Mouse (Mus musculus) skeletal muscle tissue, adult 2 months (tissue): ENCODE results near the gene Krtap4-13.
"Not testable (repeated sequence)": the region's sequence is repeated elsewhere in the genome, so short reads cannot be mapped to it uniquely, and the experiment has no call there.

Experiments used
- DNase-seq: peaks from one replicate; pipeline ENCODE4 v3.0.0-alpha.2; 2012; ENCODE audit warnings: low read depth, low spot score

Gene Krtap4-13

DNA sequence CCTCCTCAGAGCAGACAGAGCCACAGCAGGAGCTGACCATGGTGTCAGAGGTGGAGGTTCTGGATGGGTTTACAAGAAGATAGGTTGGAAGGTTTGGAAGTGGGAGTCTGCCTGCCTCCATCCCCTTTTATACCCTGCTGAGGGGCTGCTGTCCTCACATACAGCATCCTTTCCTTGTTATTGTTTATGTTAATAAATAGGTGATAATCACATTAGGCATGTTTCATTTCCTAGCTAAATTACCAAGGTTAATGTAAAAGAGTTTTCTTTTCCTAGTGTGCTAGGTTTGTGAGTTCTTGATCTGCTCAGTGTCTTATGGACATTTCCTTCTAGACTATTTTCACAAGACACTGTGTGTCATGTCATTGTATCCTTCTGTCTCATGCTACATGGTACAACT, at the start of gene Krtap4-13:
Gene Krtap4-13 (minus strand): TSS at position 101 of the 400 bp plus-strand sequence.
- DNase-seq: not testable (repeated sequence)

DNA sequence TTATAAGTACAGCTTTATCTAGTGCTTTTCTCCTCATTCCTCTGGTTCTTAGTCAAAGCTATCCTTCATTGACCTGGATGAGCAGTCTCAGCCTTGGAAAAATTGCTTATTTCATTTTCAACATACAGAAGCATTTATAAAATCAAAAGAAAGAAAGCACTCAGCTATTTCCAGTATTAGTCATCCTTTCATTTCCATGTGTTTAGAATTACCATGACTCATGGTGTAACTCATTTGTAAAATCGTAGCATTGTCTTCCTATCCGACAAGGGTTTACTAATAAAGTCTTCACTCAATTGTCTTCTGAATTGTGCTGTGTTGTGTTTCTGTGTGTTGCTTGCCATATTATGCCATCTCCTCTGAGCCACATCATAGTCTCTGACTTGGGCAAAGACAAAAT, 49.1 kb upstream of the Krtap4-13 start:
- no peak for DNase-seq

DNA sequence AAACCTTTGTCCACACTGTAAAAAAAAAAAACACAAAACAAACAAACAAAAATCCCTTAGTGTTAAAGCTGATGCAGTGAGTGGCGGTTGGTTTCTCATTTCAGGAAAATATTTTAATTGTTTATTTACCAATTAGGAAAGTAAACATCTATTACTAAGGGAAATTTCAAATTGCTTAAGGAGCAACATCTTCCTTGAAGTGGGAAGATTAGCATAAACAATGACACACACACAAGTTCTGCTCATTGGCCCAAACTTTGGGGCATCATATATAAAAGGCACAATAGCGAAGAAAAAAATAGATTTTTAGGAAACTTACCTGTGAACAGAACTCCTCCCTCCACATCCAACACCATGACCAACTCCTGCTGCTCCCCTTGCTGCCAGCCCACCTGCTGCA, 47.9 kb upstream of the Krtap4-13 start, which contains the start of gene Gm11568:
Gene Gm11568 (plus strand): TSS at position 301 of the 400 bp plus-strand sequence.
- no peak for DNase-seq

DNA sequence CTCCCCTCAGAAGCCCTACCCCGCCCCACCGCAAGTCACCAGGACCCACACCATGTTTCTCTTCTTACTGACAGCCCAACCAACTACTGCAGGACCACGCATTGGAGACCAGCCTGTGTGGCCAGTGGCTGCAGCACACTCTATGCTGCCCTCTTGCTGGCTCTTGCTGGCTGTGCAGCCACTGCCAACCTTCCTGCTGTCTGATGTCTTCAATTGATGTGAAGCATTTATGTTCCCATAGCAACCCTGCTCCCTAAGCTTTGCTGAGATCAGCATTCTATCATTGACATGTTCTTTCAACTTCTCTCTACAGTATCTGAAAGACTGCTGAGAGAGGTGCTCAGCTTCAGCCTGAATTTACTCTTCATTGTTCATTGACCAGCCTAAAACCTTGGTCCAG, 44.4 kb upstream of the Krtap4-13 start:
- DNase-seq: no peak

DNA sequence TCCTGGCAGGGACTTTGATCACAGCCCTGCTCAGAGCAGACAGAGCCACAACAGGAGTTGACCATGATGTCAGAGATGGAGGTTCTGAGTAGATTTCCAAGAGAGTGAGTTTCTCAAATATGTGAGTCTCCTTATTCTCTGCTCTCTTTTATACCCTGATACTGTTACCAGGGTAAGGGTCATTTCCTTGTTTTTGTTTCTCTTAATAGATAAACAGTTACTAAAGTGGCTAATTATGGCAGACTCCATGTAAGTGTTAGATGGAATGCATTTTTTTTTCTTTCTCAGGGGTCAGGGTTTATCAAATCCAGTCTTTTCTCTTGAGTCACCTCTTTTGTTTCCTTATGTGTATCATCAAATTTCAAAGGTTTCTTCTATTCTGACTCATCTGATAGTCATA, 41.8 kb upstream of the Krtap4-13 start, which contains the start of gene Krtap4-16:
Gene Krtap4-16 (minus strand): TSS at position 101 of the 400 bp plus-strand sequence.
- DNase-seq: no peak

DNA sequence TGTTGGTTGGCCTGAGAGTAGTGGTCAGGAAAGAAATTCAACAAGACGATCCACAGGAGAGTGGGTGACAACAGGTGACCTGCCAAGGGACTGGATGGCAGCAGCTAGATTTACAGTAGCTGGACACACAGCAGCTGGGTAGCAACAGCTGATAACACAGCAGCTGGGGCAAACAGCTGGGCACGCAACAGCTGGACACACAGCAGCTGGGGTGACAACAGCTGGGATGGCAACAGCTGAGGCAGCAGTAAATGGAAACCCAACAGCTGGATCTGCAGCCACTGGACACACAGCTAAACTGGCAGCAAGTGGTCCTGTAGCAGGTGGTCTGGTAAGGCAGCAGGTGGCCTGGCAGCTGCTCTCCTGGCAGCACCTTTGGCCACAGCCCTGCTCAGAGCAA, 37.1 kb upstream of the Krtap4-13 start:
- no peak for DNase-seq

DNA sequence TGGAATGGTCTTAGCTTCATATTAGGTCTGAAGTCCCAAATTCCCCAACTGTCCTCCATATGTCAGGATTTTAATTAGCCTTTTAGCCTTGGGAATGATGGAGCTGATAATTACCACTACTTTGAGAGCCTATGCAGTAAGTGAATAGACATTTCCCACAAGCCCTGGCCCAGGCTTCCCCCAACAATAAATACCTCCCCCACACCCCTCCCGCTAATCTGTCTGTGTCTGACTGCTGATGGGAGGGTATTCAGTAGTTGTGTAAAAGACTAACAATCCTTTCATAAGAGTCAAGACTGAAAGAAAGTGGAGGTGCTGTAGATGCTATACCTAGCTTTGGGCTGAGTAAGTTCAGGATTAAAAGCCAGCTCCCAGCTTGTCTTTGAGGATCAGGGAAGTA, 32.5 kb upstream of the Krtap4-13 start:
- no peak for DNase-seq

DNA sequence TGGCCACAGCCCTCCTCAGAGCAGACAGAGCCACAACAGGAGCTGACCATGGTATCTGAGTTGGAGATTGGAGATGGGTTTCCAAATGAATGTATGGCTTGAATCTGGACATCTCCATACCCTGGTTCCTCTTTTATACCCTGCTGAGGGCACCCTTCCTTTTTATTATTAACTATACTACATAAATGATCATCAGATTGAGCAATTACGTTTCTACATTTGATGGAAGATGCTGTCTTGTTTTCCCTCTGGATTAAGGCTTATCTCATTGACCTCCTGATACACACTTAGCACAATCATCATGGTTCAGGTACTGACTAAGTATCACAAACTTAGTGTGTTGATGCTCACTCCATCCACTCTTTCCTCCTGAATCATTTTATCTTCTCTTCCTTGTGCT, 28.3 kb upstream of the Krtap4-13 start, which contains the start of gene 2300003K06Rik:
Gene 2300003K06Rik (minus strand): TSS at position 101 of the 400 bp plus-strand sequence.
- DNase-seq: no peak

DNA sequence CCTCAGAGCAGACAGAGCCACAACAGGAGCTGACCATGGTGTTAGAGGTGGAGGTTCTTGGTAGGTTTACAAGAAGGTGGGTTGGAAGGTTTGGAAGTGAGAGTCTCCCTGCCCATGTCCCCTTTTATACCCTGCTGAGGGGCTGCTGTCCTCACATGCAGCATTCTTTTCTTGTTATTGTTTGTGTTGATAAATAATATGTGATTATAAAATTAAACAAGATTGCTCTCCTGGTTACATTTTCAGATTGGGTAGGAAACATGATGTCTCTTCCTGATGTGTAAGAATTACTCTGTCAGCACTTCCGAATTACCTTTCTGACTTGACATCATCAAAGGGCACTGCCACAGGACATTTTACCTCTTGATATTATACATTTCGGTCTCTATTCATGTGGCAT, 5.9 kb upstream of the Krtap4-13 start, which contains the start of gene Gm11564:
Gene Gm11564 (minus strand): TSS at position 101 of the 400 bp plus-strand sequence.
- DNase-seq: not testable (repeated sequence)

DNA sequence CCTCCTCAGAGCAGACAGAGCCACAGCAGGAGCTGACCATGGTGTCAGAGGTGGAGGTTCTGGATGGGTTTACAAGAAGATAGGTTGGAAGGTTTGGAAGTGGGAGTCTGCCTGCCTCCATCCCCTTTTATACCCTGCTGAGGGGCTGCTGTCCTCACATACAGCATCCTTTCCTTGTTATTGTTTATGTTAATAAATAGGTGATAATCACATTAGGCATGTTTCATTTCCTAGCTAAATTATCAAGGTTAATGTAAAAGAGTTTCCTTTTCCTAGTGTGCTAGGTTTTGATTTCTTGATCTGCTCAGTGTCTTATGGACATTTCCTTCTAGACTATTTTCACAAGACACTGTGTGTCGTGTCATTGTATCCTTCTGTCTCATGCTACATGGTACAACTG, 5.3 kb downstream of the Krtap4-13 start, which contains the start of gene Gm11554:
Gene Gm11554 (minus strand): TSS at position 101 of the 400 bp plus-strand sequence.
- DNase-seq: not testable (repeated sequence)

DNA sequence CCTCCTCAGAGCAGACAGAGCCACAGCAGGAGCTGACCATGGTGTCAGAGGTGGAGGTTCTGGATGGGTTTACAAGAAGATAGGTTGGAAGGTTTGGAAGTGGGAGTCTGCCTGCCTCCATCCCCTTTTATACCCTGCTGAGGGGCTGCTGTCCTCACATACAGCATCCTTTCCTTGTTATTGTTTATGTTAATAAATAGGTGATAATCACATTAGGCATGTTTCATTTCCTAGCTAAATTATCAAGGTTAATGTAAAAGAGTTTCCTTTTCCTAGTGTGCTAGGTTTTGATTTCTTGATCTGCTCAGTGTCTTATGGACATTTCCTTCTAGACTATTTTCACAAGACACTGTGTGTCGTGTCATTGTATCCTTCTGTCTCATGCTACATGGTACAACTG, 10.9 kb downstream of the Krtap4-13 start, which contains the start of gene Gm11569:
Gene Gm11569 (minus strand): TSS at position 101 of the 400 bp plus-strand sequence.
- DNase-seq: not testable (repeated sequence)

DNA sequence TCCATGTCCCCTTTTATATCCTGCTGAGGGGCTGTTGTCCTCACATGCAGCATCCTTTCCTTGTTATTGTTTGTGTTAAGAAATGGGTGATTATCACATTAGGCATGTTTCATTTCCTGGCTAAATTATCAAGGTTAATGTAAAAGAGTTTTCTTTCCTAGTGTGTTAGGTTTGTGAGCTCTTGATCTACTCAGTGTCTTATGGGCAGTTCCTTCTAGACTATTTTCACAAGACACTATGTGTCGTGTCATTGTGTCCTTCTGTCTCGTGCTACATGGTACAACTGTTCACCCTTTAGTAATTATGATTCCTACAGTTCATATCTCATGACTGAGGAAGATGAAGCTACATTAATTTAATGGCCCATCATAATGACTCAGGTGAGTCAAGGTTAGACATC, 16.3 kb downstream of the Krtap4-13 start, which contains the start of gene Gm11596:
Gene Gm11596 (minus strand): TSS at position 101 of the 400 bp plus-strand sequence.
- DNase-seq: no peak

DNA sequence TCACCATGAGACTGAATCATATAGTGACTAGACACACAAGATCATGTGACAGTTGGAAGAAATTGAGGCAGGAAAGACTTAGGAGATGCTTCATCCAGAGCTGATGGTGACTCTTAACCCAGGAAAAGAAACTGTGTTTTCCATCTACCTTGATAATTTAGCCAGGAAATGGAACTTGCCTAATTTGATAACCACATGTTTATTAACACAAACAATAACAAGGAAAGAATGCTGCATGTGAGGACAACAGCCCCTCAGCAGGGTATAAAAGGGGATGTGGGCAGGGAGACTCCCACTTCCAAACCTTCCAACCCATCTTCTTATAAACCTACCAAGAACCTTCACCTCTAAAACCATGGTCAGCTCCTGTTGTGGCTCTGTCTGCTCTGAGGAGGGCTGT, 24.8 kb downstream of the Krtap4-13 start, which contains the start of gene Krtap4-9:
Gene Krtap4-9 (plus strand): TSS at position 301 of the 400 bp plus-strand sequence.
- not testable (repeated sequence) for DNase-seq

DNA sequence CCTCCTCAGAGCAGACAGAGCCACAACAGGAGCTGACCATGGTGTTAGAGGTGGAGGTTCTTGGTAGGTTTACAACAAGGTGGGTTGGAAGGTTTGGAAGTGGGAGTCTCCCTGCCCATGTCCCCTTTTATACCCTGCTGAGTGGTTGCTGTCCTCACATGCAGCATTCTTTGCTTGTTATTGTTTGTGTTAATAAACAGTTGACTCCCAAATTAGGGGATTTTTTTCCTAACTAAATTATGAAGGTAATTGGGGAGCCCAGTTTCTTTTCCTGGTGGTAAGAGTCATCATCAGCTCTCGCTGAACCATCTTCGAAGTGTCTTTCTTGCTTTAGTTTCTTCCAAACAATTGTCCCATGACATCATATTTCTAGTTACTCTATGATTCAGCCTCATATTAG, 29.1 kb downstream of the Krtap4-13 start, which contains the start of gene Krtap4-8:
Gene Krtap4-8 (minus strand): TSS at position 101 of the 400 bp plus-strand sequence.
- DNase-seq: no peak

DNA sequence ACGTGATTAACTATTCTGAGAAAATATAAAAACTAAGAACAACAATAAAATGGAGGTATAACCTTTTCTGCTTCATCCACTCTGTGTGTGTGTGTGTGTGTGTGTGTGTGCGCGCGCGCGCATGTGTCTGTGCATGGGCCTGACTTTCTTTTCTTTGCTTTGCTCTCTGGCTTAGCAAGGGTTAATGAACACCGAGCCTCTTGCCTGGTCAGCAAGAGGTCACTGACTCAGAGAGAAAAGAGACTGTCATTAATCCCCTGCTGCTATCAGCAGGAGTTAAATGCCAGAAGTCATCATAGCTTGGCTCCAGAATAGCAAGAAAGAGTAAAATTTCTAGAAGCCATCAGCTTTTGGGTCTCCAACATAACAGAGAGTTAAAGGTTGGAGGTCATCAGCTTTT, 31.3 kb downstream of the Krtap4-13 start:
- DNase-seq: no peak

DNA sequence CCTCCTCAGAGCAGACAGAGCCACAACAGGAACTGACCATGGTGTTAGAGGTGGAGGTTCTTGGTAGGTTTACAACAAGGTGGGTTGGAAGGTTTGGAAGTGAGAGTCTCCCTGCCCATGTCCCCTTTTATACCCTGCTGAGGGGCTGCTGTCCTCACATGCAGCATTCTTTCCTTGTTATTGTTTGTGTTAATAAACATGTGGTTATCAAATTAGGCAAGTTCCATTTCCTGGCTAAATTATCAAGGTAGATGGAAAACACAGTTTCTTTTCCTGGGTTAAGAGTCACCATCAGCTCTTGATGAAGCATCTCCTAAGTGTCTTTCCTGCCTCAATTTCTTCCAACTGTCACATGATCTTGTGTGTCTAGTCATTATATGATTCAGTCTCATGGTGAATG, 36.9 kb downstream of the Krtap4-13 start, which contains the start of gene Gm11595:
Gene Gm11595 (minus strand): TSS at position 101 of the 400 bp plus-strand sequence.
- DNase-seq: not testable (repeated sequence)

DNA sequence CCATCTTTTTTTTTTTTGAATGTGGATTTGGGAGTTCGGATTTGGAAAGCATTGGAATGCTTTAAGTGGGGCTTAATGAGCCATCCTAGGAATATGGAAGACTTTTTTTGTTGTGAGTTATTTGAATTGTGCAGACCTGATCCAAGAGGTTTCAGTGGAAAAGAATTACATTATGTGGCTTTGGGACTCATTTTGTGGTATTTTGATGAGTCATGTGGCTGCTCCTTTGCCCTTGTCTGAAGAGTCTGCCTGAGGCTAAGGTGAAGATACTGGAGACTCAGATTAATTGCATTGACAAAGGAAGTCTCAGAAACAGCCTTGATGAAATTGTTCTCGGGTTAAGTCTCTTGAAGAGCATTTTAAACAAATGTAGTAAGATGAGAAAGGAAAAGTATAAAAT, 41.3 kb downstream of the Krtap4-13 start:
- no peak for DNase-seq
